Mouse (Mus musculus): ENCODE data around the gene She.

DNA sequence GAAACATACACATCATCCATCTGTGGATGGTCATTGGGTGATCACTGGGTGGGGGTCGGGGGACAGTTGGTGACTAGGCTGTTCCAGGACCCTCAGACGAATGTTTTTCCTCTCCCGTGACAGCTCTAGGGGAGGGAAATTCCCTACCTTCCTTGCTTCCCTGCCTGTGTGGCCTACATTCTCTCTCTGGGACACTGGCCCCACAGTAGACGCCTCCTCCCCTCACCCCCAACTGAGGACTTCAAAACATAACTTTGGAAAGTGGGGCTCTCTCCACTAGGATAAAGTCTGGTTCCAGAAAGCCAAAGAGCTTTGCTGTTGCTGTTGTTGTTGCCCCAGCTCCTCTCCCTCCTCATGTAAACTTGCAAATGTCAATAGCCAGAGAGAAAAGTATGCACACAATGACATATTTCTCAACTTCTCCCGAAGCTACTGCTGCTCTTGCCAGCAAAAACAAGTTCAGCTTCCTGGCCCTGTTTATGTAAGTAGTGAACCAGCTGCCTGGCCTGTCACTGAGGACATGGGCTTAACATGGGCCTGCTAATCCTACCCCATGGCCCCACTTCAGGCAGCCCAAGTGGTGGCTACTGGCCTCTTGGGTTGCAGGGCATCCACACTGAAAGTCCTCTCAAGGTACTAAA lies 67.8 kb downstream of the She start:
- TF ChIP-seq CTCF (IDR thresholded peaks at IDR 0.05; ENCODE audit: control insufficient read depth, insufficient read depth, insufficient read length), result no peak
- no peak for TF ChIP-seq USF1 (IDR thresholded peaks at IDR 0.05; ENCODE audit: low read depth)
- TF ChIP-seq MYOD1 (IDR thresholded peaks at IDR 0.05; ENCODE audit: control insufficient read depth, insufficient read length, low read depth), result no peak
- no peak for TF ChIP-seq MAX (IDR thresholded peaks at IDR 0.05)
- no peak for TF ChIP-seq MYOG (IDR thresholded peaks at IDR 0.05; ENCODE audit: control insufficient read depth, extremely low read depth, insufficient read length)
- no peak for TF ChIP-seq CEBPB (IDR thresholded peaks at IDR 0.05; ENCODE audit: low read depth)

Data from C2C12 (cell line).